Comparison of ENCODE assay signal across 9 mouse cellular contexts in genomic region chr6:39872306-39872900, GRCm38 (mm10). TPM values are rescaled to one million over a fixed set of nuclear protein-coding genes. Genes with fewer than 3 reads are reported as not detected.
DNase-seq lines count a peak whose midpoint lies in the region; ATAC-seq lines count a peak whose summit lies in the region.
"Had no signal": no experiment of that assay in that cellular context is flagged by ENCODE, and none has a peak within 500 bp of the region (broad histone marks: within the 10 kb centered on the region; RNA-seq: fewer than 3 reads in every experiment).

No protein-coding gene starts in this region.

- H3K4me2 ChIP-seq in limb, embryonic 12.5 days = peak overlapping the region; percentile 98

- peak overlapping the region; percentile 62; the same call in 1 of the 2 replicates for H3K9ac ChIP-seq in limb, embryonic 12.5 days (replicated peaks)

- peak overlapping the region; percentile 54 for H3K4me3 ChIP-seq in limb, embryonic 12.5 days (replicated peaks)
- H3K4me3 ChIP-seq: erythroblast, embryonic 14.5 days had no signal

- peak; percentile 73 for DNase-seq in cerebellum, postnatal 14 days
- DNase-seq in cerebellum, adult 8-10 months = no peak
- peak; percentile 4 for DNase-seq in urinary bladder, postnatal 14 days (ENCODE audit: low spot score)
- no peak for DNase-seq in urinary bladder, adult 2 months (ENCODE audit: low spot score)
- DNase-seq in retina, embryonic 14.5 days (ENCODE audit: low spot score) = peak; percentile 70
- DNase-seq in urinary bladder, postnatal 4 days (ENCODE audit: low spot score in 2 of 2) = no peak

- H3K4me1 ChIP-seq in limb, embryonic 12.5 days (replicated peaks) = peaks cover 29% of the 10 kb centered on the region

- H3K9me3 ChIP-seq in limb, embryonic 12.5 days = no peaks in the 10 kb centered on the region

- H3K27ac ChIP-seq in limb, embryonic 12.5 days = no peak overlapping the region

- H3K27me3 ChIP-seq in limb, embryonic 12.5 days = peaks cover 86% of the 10 kb centered on the region

- WGBS in limb, embryonic 12.5 days = under 1% methylated on average over 39 of the region's 39 CpGs

- H3K36me3 ChIP-seq in limb, embryonic 12.5 days = no peaks in the 10 kb centered on the region

- 0 out of 2 replicates have a peak, but pooled peaks have one; percentile 7 for ATAC-seq in granulocyte monocyte progenitor cell, adult 5-6 weeks (replicated peaks; ENCODE audit: poor library complexity, severe bottlenecking)
- no peak; the same call in 1 of the 2 replicates for ATAC-seq in limb, embryonic 12.5 days (ENCODE audit: insufficient number of reproducible peaks, insufficient read depth, low FRiP score, low TSS enrichment, low read depth)

RNA-seq across cellular contexts. Expression of gene Tmem178b, which starts 0.7 kb away (rescaled TPM):
- polyA plus RNA-seq in urinary bladder, adult 2 months (2012; rRNA removed) = 0.70 and 1.1 TPM in 2 replicates
- total RNA-seq in granulocyte monocyte progenitor cell, adult 5-6 weeks (2014; fragmentation: Nextera tagmentation) = not detected in 2 replicates
- not detected in 2 replicates for total RNA-seq in granulocyte monocyte progenitor cell, adult 5-6 weeks (2017)
- 1.6 and 1.8 TPM in 2 replicates for polyA plus RNA-seq in limb, embryonic 12.5 days (2016; fragmentation: Nextera tagmentation; extraction: Ambion mirVana)
- polyA plus RNA-seq: erythroblast, embryonic 14.5 days had no signal

Comparison
In these comparisons a context has a peak if more than half of its experiments do, and no peak if none do; other contexts are left out.
1. DNase-seq: peak in cerebellum, postnatal 14 days (2 of 2), urinary bladder, postnatal 14 days (single experiment) and retina, embryonic 14.5 days (single experiment); none in cerebellum, adult 8-10 months (single experiment), urinary bladder, adult 2 months (single experiment) and urinary bladder, postnatal 4 days (0 of 2).